Mouse (Mus musculus) intestine, postnatal 0 days (tissue): ENCODE measurements around the gene Nyx. TPM values are rescaled to one million over a fixed set of nuclear protein-coding genes. Genes with fewer than 3 reads are reported as not detected.

ENCODE experiments used
- ATAC-seq: fragments of 200-750 bp; cut with Nextera tagmentation; 2 replicates; pipeline ENCODE4 v1.8.0; 2017; ENCODE audit warnings: mild to moderate bottlenecking, moderate TSS enrichment, moderate library complexity
- H3K27ac ChIP-seq: fragments of 300-500 bp; sonication (generic); 2 replicates; pipeline ENCODE4 v1.5.1; 2014; ENCODE audit warnings: mild to moderate bottlenecking, low read depth, low read length, moderate library complexity
- H3K27me3 ChIP-seq: fragments of 300-500 bp; sonication (generic); replicated peaks from 2 replicates; pipeline ENCODE4 v1.6.1; 2014; ENCODE audit warnings: low read length, mixed read lengths; ENCODE audit not compliant: control insufficient read depth, insufficient read depth
- H3K36me3 ChIP-seq: fragments of 300-500 bp; sonication (generic); 2 replicates; pipeline ENCODE4 v1.6.1; 2014; ENCODE audit warnings: mild to moderate bottlenecking, moderate library complexity; ENCODE audit not compliant: control insufficient read depth, insufficient read depth
- H3K4me1 ChIP-seq: fragments of 300-500 bp; sonication (generic); replicated peaks from 2 replicates; pipeline ENCODE4 v1.6.1; 2014; ENCODE audit warnings: antibody characterized with exemption, low read length, mixed read lengths; ENCODE audit not compliant: control insufficient read depth, insufficient read depth
- H3K4me2 ChIP-seq: fragments of 300-500 bp; sonication (generic); replicated peaks from 2 replicates; pipeline ENCODE4 v1.6.1; 2014; ENCODE audit warnings: low read depth, mild to moderate bottlenecking, moderate library complexity
- H3K4me3 ChIP-seq: fragments of 300-500 bp; sonication (generic); 2 replicates; pipeline ENCODE4 v1.5.1; 2014; ENCODE audit warnings: low read depth, low read length
- H3K9ac ChIP-seq: fragments of 300-500 bp; sonication (generic); 2 replicates; pipeline ENCODE4 v1.6.1; 2014; ENCODE audit warnings: mild to moderate bottlenecking, low read depth, low read length
- H3K9me3 ChIP-seq: fragments of 300-500 bp; sonication (generic); 2 replicates; pipeline ENCODE4 v1.6.1; 2016; ENCODE audit warnings: mixed run types; ENCODE audit not compliant: control insufficient read depth
- CTCF ChIP-seq: sonication (generic); IDR thresholded peaks from 2 replicates; pipeline ENCODE4 v1.5.1; 2016; ENCODE audit warnings: low read depth, mild to moderate bottlenecking, control low read depth, antibody characterized with exemption, moderate library complexity
- WGBS: fragments of 180-500 bp; shearing (Covaris S2); extraction: QIAGEN DNeasy Blood & Tissue Kit; methylation state at CpG from one replicate; pipeline ENCODE4 v1.1.7; 2014; 5-methylcytosine and 5-hydroxymethylcytosine counted together
- polyA plus RNA-seq: library from polyadenylated mRNA; unstranded; fragments of >200 nt; fragmentation: Nextera tagmentation; extraction: Ambion mirVana; gene quantifications from 2 replicates; pipeline ENCODE4 v1.2.1, GENCODE M21; 2015

The Nyx gene
- polyA plus RNA-seq, 1 experiment from 2014 or later: 0.09 TPM

- no peak overlapping the region for H3K4me2 ChIP-seq
- H3K9ac ChIP-seq: no peak overlapping the region
- H3K36me3 ChIP-seq: no peaks in the 10 kb centered on the region
- no peaks in the 10 kb centered on the region; the same call in none of the 2 replicates for H3K27me3 ChIP-seq
- no peak overlapping the region for H3K27ac ChIP-seq
- no peaks in the 10 kb centered on the region for H3K4me1 ChIP-seq
- no peak for TF ChIP-seq CTCF
- no peak for ATAC-seq
- no peaks in the 10 kb centered on the region for H3K9me3 ChIP-seq
- no peak overlapping the region for H3K4me3 ChIP-seq
These were observed 18.5 kb downstream of the Nyx start for GRCm38 (mm10) chrX:13484447-13484846.

- no peaks in the 10 kb centered on the region for H3K36me3 ChIP-seq
- WGBS: 75% methylated on average over 3 of the region's 3 CpGs
- no peak overlapping the region for H3K27ac ChIP-seq
- no peaks in the 10 kb centered on the region for H3K9me3 ChIP-seq
- no peaks in the 10 kb centered on the region for H3K4me1 ChIP-seq
- no peak overlapping the region for H3K4me2 ChIP-seq
- no peak overlapping the region for H3K9ac ChIP-seq
- no peak for TF ChIP-seq CTCF
- no peaks in the 10 kb centered on the region; the same call in none of the 2 replicates for H3K27me3 ChIP-seq
- ATAC-seq: no peak
- no peak overlapping the region for H3K4me3 ChIP-seq
These were observed 23.1 kb downstream of the Nyx start for GRCm38 (mm10) chrX:13489001-13489400.

- Histone ChIP-seq H3K36me3 (no peaks in the 10 kb centered on the region), H3K9ac (no peak overlapping the region), H3K27ac (no peak overlapping the region), H3K27me3 (no peaks in the 10 kb centered on the region; the same call in none of the 2 replicates), H3K9me3 (no peaks in the 10 kb centered on the region), H3K4me1 (no peaks in the 10 kb centered on the region), H3K4me3 (no peak overlapping the region), H3K4me2 (no peak overlapping the region)
- 92% methylated on average over 1 of the region's 1 CpGs for WGBS
- TF ChIP-seq CTCF: no peak
- ATAC-seq: no peak
These were observed 23.9 kb downstream of the Nyx start for GRCm38 (mm10) chrX:13489761-13490160.

- H3K9me3 ChIP-seq: no peaks in the 10 kb centered on the region
- no peak overlapping the region for H3K4me2 ChIP-seq
- H3K27ac ChIP-seq: no peak overlapping the region
- 54% methylated on average over 3 of the region's 3 CpGs for WGBS
- no peaks in the 10 kb centered on the region; the same call in none of the 2 replicates for H3K27me3 ChIP-seq
- H3K36me3 ChIP-seq: no peaks in the 10 kb centered on the region
- ATAC-seq: no peak
- no peak overlapping the region for H3K4me3 ChIP-seq
- H3K9ac ChIP-seq: no peak overlapping the region
- TF ChIP-seq CTCF: no peak
- no peaks in the 10 kb centered on the region for H3K4me1 ChIP-seq
These were observed 25.0 kb downstream of the Nyx start for GRCm38 (mm10) chrX:13490941-13491340.

GRCm38 (mm10) chrX:13492922-13493321, 27.0 kb downstream of the Nyx start:
- no peak for ATAC-seq
- Histone ChIP-seq H3K36me3 (no peaks in the 10 kb centered on the region), H3K27ac (no peak overlapping the region), H3K9me3 (no peaks in the 10 kb centered on the region), H3K4me2 (no peak overlapping the region), H3K4me3 (no peak overlapping the region), H3K27me3 (no peaks in the 10 kb centered on the region), H3K9ac (no peak overlapping the region), H3K4me1 (no peaks in the 10 kb centered on the region)
- TF ChIP-seq CTCF: no peak

GRCm38 (mm10) chrX:13494892-13495703, 29.2 kb downstream of the Nyx start:
- no peak for ATAC-seq
- H3K4me1 ChIP-seq: no peaks in the 10 kb centered on the region
- no peaks in the 10 kb centered on the region for H3K9me3 ChIP-seq
- H3K36me3 ChIP-seq: no peaks in the 10 kb centered on the region
- no peak overlapping the region for H3K9ac ChIP-seq
- no peak overlapping the region for H3K4me3 ChIP-seq
- no peaks in the 10 kb centered on the region for H3K27me3 ChIP-seq
- TF ChIP-seq CTCF: no peak
- WGBS: 75% methylated on average over 8 of the region's 8 CpGs
- no peak overlapping the region for H3K4me2 ChIP-seq
- no peak overlapping the region for H3K27ac ChIP-seq
